Mouse (Mus musculus) bone marrow macrophage, adult 2 months (primary cell): ENCODE data around the gene Coq10a.

ENCODE experiments used
- CTCF ChIP-seq: IDR thresholded peaks from 2 replicates; pipeline ENCODE4 v1.5.1; 2012; ENCODE audit warnings: low read depth, mild to moderate bottlenecking, low read length, moderate library complexity
- POLR2A ChIP-seq: IDR thresholded peaks from 2 replicates; pipeline ENCODE4 v1.6.1; 2012; ENCODE audit warnings: mild to moderate bottlenecking, low read depth, low read length, borderline replicate concordance

- TF ChIP-seq CTCF (no peak), POLR2A (no peak)
Observed at GRCm38 (mm10) chr10:128323516-128323915, 45.3 kb downstream of the Coq10a start.
